Mouse (Mus musculus): ENCODE data around the gene Snu13.
A peak's percentile ranks its signal among the peaks of the same experiment; 100 is the strongest.

Gene Snu13

DNA sequence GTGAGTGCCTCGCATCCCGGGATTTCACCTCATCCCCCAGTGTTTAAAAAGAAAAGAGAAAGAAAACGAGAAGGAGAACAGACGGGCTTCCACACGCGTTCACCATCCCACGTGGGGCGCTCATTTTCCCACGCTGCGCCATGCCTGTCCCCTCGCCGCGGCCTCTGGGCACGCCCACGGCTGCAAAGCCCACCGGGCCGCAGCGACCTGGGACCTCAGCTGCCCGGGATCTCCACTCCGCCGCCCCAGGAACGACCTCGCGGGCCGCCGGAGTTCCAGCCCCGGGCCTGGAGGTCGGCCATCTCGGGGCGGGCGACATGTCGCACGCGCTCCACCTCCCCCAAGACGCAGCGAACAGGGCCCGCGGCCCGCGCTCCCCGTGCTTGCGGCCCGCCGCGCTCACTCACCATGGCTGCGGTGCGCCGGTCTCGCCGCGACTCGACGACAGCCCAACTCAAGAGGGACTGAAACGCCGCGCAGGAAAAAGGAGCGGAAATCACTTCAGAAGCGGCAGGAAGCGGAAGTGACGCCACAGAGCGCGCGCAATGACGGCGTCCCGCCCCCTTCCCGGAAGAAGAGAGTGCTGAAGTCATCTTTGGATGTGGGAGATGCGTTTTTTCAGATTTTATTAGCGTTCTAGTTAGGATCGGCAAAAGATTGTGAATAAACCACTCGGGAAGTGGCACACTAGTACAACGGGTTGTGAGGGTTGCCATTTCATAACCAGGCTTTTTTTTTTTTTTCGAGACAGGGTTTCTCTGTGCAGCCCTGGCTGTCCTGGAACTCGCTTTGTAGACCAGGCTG lies at the start of gene Snu13:
Snu13 (minus strand) TSS at position 519 of the 804 bp plus-strand sequence.
- DNase-seq (ENCODE audit: low read depth, low spot score) = peak; percentile 75

DNA sequence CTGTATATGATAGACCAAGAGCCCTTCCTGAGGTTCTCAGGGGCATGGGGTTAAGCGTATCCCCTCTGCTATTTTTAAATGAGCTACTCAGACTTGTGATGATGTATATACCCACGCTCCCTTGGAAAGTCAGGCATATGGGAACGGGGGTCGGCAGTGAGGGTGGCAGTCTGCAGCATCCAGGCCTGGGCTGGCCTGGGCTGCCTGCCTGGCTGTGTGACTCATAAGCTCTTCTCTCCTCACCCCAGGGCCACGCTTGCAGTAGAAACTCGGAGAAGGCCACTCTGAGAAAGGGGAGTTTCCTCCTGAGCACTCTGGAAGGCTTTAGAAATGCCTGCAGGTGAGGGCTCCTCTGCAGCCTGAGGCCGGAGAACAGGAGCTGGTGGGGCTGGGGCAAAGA lies 43.7 kb upstream of the Snu13 start:
- no peak for DNase-seq (ENCODE audit: low read depth, low spot score)

DNA sequence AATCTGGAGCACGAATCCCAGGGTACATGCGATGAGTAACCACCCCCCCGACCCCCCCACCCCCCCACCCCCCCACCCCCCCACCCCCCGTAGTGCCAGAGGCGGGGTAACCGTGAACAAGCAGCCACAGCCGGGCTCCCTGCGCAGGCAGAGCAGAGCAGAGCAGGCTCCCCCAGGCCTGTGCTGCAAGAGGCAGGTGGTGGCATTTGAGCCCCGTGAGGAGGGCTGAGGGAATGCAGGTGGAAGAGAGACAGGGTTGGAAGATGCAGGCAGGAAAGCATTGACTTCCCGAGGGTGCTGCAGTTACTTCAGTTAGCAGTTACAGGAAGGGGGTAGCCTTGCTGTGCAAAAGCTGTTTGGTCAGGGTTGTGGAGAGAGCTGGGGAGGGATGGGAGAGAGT lies 39.9 kb upstream of the Snu13 start:
- DNase-seq (ENCODE audit: low read depth, low spot score) = no peak

GRCm38 (mm10) chr15:82086131-82086530 lies 38.7 kb upstream of the Snu13 start:
- DNase-seq (ENCODE audit: low read depth, low spot score) = no peak

DNA sequence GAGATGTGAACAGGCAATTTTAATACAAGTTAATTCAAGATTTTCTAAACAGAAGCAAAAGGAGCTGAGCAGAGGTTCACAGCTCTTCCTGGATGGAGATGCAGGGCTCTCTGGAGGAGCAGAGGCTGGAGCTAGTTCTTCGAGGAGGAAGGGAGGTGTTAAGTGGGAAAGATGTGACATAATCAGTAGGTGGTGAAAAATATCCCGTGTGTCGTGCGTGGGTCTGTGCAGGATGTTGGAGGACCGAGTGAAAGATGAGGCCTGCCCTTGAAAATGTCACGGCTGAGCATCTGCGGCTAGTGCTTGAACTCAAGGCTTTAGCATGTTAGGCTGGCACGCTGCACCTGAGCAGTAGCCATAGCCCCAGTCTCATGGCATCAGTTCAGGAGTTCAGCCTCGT lies 38.2 kb upstream of the Snu13 start:
- no peak for DNase-seq (ENCODE audit: low read depth, low spot score)

DNA sequence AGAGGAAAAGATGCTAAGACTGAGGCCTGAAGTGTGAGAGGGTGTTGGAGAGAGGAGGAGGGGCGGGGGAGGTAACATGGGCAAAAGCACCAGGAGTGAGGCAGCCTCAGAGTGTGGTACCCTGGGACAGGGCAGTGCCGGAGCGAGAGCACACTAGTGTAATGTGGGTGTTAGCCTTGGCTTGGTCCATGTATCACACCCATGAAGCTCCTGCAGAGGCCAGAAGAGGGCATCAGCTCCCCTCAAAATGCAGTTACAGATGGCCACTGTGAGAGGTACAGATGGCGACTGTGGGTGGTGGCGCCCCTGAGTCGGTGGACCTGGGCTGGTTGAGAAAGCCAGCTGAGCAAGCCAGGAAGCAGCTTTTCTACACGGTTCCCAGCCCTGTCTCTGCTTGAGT lies 33.8 kb upstream of the Snu13 start:
- no peak for DNase-seq (ENCODE audit: low read depth, low spot score)

GRCm38 (mm10) chr15:82079883-82080282 lies 32.5 kb upstream of the Snu13 start:
- DNase-seq (ENCODE audit: low read depth, low spot score) = no peak

GRCm38 (mm10) chr15:82073490-82073889 lies 26.1 kb upstream of the Snu13 start:
- DNase-seq (ENCODE audit: low read depth, low spot score) = no peak

GRCm38 (mm10) chr15:82071816-82072469 lies 24.5 kb upstream of the Snu13 start:
- DNase-seq (ENCODE audit: low read depth, low spot score) = no peak

GRCm38 (mm10) chr15:82069898-82070297 lies 22.5 kb upstream of the Snu13 start, which contains the start of gene Mei1:
Mei1 (plus strand) TSS chr15:82069996.
- no peak for DNase-seq (ENCODE audit: low read depth, low spot score)

DNA sequence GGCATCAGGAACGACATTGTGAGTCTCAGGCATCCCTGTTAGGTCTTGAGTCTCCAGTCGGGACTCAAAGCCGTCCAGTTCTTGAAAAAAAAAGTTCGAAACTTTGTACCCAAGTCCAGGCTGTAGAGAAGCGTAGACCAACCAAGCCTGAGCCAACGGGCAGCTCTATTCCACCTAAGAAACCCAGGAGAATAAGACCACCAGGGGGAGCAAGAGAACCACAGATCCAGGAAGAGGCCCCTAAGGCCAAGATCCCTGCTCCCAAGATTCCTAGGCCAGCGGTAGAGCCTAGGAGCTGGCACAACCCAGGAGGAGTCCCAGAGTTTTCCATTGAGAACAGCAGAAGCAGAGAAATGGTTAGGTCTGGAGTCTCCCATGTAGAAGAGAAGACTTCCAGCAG lies 18.1 kb upstream of the Snu13 start:
- peak; percentile 78 for DNase-seq (ENCODE audit: low read depth, low spot score)

DNA sequence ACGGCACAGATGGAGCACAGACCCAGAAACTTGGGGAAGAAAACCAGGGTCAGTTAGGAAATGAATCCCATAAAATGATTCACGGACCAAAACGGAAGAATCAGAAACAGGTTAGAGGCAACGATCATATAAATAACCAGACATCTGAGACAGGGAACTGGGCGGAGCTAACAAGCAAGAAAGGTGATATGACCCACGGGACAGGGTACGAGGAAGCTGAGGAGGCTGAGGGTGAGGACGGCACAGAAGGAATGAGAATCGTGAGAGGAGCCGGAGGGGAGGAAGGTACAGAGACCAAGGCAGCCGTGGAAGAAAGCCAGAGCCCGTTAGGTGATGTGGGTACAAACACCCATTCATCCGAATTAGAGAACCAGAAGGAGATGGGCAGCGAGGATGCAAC lies 16.5 kb upstream of the Snu13 start:
- no peak for DNase-seq (ENCODE audit: low read depth, low spot score)

DNA sequence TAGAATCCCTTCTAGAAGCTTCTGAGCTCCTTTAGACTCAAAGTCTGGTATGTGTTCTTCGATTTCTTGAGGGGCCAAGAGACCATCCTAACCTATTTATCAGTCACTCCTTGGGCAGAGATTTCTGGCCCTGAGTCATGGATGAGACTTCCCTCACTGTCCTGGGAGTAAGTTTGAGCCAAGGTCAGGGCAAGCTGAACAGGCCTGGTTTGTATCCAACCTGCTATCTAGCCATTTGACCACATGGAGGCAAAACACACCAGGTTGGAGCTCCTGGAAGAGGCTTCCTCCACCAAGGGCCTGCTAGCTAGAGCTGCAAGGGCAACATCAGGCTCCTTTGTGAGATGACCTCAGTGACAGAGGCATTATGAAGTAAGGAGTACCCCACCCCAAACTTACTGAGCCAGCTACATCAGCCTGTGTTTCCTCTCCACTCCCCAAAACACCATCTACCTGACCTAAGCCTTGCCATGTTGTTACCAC lies 11.4 kb upstream of the Snu13 start, which contains the start of gene 4930407I10Rik:
4930407I10Rik (plus strand) TSS at position 433 of the 483 bp plus-strand sequence.
- no peak for DNase-seq (ENCODE audit: low read depth, low spot score)

GRCm38 (mm10) chr15:82052544-82052943 lies 5.1 kb upstream of the Snu13 start:
- no peak for DNase-seq (ENCODE audit: low read depth, low spot score)

GRCm38 (mm10) chr15:82046246-82046891 lies 1.0 kb downstream of the Snu13 start:
- no peak for DNase-seq (ENCODE audit: low read depth, low spot score)

GRCm38 (mm10) chr15:82044166-82044784 lies 3.1 kb downstream of the Snu13 start:
- DNase-seq (ENCODE audit: low read depth, low spot score) = no peak

DNA sequence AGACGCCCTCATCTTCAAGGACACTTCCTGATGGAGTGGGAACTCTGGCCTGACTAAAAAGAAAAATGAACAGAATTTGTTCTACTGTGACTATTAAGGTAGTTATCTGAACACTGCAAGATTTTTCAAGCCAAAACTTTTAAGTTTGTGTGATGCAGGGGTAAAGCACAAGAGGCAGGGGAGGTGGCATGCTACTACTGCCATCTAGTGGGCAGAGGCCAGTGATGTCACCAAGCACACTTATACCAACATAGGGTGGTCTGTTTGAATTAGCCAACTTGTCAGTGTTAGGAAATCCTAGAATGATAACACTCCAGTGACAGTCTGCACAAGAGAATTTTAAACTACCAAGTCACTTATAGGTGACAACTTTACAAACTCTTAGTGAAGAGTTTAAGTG lies 6.7 kb downstream of the Snu13 start:
- no peak for DNase-seq (ENCODE audit: low read depth, low spot score)

DNA sequence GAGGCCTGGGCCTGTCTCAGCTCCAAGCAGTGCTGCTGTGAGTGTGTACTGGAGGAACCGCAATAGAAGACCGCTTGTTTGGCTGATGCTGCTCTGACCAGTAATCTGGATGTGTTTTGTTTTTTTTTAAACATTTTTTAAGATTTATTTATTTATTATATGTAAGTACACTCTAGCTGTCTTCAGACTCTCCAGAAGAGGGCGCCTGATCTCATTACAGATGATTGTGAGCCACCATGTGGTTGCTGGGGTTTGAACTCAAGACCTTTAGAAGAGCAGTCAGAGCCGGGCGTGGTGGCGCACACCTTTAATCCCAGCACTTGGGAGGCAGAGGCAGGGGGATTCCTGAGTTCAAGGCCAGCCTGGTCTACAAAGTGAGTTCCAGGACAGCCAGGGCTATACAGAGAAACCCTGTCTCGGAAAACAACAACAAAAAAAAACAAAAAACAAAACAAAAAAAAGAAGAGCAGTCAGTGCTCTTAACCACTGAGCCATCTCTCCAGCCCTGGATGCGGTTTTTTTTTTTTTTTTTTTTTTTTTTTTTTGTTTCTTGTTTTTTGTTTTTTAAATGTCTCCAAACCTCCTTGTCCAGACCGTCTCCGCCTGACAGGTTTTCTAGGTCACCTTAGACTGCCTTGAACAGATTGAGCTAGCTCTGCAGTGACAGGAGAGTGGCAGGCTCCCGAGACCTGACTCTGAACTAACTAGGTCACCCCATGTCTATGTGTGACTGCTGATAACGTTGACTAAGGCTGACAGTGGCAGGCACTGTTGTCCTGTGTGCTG lies 11.3 kb downstream of the Snu13 start:
- no peak for DNase-seq (ENCODE audit: low read depth, low spot score)

DNA sequence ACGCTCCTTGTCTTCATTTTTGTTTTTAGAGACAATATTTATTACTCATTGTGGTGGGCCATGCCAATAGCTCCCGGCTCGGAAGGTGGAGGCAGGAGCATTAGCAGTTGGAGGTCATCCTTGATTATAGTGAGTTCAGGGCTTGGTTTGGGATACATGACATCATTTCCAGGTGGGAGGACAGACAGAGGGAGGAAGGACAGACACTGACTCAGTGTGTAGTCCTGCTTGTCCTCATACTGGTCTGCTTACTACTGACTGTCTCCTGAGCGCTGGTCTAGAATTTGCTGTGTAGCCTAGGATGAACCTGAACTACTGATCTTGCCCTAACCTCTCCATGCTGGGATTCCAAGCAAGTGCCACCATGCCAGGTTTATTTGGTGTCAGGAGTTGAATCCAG lies 13.6 kb downstream of the Snu13 start, which contains the start of gene Desi1:
Desi1 (minus strand) TSS at position 101 of the 400 bp plus-strand sequence.
- DNase-seq (ENCODE audit: low read depth, low spot score) = no peak

GRCm38 (mm10) chr15:82032386-82032785 lies 15.0 kb downstream of the Snu13 start:
- no peak for DNase-seq (ENCODE audit: low read depth, low spot score)

DNA sequence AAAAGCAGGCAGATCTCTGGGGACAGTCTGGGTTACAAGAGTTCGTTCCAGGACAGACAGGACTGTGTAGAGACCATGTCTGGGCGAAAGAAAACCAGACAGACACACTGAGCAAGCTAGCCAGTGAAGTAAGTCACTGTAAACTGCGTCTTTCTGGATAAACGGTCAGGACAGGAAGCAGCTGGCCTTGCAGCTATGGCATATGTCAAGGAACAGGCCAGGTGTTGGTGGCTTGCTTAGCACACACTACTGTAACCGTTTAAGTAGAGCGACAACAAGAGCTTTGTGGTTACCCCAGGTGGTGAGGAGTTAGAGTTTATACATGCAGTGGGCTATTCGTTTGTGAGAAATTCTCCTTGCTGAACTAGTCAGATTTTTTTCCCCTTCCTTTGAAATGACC lies 19.7 kb downstream of the Snu13 start:
- no peak for DNase-seq (ENCODE audit: low read depth, low spot score)

Data from embryo, embryonic 11.5 days (tissue).